Mouse (Mus musculus) liver, adult (tissue): Measurements from ENCODE around the gene Zc3h15.

Source experiments
- GATA4 ChIP-seq: IDR thresholded peaks from 2 replicates; pipeline ENCODE4 v1.6.1; 2014; ENCODE audit warnings: mild to moderate bottlenecking, low read length; ENCODE audit not compliant: insufficient replicate concordance

Gene Zc3h15

DNA sequence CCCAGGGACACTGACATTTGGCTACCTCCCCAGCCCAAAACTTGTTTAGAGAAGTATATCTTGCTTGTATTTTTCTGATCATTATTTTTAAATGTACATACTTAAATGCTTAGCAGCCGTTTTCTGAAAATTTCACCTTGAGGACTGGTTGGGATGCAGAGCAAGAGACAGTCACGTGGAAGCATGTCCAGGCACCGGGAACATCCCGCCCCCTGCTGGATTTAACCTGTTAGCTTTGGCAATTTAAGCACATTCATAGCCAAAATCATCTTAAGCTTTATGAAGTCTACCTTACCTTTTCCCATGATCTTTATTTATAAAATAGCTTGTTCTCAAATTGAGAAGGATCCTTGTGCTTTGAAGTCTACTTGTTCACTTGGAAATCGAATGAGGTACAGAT, 25.8 kb downstream of the Zc3h15 start:
- TF ChIP-seq GATA4: no peak

DNA sequence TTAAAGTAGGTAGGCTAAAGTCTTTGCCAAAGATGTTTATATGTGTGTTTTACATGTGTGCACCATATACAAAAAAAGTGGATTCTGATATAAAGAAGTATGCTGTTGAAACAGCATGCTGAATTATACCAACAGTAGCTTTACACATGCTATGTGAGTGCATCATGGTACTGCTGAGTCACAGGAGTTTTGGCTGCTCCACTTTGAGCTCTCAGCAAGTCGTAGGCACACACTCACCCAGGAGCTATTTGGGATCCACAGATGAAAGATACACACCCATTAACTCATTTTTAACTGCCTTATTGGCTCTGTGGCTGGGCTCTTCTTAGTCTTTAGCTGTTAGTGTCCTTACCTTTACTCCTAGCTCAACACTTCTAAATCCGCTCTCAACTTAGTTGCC, 27.6 kb downstream of the Zc3h15 start:
- no peak for TF ChIP-seq GATA4

DNA sequence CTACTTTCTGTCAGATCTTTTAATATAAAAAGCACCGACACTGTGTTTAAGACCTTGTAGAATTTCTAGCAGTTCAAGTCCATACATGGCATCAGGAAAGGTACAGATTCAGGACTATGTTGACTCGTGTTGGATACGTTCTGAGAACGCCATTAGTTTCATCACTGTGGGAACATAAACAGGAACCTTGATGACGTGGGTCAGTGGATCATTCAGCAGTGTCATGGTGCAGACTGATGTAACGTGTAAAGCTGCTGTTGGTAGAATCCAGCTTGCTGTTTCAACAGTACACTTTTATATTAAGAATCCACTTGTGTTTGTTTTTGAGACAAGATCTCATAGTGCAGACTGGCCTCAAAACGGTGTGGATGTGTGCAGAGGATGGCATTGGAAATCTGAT, 28.8 kb downstream of the Zc3h15 start:
- TF ChIP-seq GATA4: no peak

DNA sequence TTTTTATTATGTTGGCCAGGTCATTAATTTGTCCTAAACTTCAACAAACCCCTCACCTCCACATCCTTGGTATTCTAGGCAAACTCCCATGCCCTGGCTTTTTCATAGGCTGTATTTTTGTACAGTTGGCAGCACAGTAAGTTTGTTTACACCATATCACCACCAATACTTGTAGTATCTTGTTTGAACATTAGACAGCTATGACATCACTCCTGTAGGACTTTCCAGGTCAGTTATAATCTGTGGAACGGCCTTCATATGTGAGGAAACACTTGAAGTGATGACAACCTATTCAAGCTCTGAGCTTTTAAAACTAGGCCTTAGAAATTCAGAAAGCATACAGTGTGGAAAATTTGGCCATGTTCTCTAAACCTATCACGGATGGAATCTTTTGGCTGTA, 29.6 kb downstream of the Zc3h15 start:
- TF ChIP-seq GATA4: no peak

DNA sequence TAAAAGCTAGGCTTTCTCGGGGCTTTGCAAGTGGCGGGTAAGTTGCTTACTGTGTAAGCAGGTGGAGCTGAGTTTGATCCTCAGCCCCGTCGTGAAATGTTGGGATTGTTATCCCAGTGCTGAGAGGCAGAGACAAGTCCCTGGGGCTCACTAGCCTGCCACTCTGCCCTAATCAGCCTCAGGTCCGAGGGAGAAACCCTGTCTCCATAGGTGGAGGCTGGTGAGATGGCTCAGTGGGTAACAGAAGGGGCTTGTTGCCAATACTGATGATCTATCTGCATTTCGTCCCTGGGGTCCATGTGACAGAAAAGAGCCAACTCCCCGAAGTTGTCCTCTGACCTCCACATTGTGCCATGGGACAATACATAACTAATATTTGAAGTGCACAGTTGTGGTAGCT, 30.2 kb downstream of the Zc3h15 start:
- no peak for TF ChIP-seq GATA4

DNA sequence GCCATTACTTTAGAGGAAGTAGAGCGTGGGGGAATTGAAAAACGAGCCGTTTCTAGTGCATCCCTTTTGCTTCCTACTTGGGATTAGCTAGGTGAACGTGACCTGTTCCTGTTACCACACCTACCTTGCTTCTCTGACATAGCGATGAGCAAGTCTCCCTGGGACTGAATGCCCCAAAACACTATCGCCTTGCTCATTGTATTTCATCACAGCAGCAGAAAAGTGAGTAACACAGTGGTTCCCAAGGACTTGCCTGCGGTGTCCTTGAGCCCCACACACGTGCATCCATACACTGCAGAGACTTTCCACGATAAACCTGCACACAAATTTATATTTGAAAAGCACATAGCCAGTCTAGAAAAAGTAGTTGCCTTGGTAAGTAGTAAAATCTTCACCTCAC, 30.7 kb downstream of the Zc3h15 start:
- TF ChIP-seq GATA4: no peak

DNA sequence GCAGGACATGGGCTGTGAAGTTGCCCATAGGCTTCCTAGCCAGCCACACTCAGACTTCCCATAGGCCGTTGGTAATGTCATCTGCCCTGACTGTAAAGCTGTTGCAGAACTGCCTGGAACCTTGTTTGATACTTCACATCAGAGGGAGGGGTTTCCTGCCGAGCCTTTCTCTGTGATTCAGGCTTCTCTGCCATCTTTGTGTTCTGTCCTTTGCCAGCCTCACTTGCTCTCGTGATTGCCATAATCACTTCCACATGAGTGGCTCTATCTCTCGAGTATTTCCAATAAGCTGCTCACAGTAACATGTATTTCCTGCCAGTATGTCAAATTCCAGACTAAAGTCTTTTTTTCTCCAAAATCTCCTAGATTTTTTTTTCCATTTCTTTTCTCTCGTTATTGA, 31.4 kb downstream of the Zc3h15 start:
- TF ChIP-seq GATA4: no peak

DNA sequence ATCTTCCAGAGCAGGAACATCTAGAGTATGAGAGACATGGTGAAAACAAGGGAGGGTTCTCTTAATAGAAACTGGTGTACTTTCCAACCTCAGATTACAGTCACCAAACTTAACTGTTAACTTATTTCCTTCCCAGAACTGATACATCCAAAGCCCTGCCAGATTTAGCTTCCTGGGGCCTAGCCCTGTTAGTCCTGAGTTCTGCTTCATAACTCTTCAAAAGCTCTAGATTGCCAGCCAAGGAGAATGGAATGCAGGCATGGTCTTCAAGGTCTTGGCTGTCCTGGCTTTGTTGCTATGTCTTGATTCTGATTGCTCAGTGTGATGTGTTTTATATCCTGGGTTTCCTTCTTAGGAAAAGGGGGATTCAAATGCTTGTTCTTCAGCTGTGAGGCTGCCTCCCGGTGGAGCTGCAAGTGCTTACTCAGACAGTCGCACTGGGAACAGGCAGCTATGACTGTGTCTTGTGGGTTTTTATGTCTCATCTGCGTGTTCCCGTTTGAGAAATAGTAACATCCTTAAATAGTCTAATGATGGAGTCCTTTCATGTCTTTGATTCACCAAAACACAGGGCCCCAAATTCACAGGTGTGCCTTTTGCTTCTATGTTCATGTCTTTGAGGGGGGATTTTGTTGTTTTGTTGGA, 32.1 kb downstream of the Zc3h15 start:
- TF ChIP-seq GATA4: no peak

DNA sequence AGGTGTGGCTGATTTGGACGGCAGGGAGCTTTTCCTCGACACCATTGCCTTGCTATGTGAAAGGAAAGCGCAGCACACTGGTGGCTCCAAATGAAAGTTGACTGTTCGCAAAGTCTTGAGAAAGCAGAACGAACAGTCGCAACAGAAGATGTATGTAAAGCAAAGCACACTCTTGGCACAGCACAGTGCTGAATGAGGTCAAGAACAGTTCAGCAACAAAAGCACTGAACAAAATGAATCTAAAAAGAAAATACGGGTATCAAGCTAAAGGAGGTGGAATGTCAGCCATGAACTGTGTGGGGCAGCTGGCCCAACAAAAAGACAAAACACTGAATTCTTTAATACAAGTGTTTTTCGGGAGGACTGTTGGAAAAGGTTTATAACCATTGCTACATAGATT, 37.1 kb downstream of the Zc3h15 start:
- TF ChIP-seq GATA4: no peak

DNA sequence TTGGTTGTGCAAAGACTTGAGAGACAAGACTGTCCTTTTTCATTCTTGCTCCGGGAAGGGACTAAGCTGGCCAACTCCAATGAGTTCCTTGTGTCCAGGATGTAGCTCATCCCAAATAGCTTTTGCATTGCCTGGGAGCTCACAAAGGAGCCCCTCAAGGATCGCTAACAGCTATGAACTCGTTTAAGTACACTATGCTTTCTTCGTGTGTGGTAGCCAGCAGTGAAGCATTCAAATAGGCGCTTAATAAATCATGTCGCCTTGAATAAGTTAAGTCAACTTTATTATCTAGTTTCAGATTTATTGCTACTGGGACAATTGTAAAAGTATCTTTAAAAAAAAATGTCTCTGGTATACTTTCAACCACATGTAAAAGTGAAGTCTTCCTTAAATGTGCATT, 37.5 kb downstream of the Zc3h15 start:
- TF ChIP-seq GATA4: no peak

DNA sequence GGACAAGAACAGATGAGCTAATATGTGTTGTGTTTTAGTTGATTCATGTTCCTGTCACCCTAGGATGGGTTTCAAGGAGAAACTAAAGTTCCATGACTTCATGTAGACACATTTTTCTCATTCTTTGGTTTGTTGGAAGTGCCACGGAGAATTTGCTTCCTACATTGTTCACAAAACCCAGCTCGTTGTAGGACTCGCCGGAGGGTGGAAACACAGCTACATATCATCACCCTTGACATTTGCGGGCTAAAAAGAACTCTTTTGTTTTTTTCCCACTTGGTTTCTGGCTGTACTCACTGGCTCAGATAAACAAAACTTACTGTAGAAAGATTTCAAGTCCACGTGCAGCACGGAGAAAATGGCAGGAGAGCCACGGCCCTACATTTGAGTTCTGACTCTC, 38.0 kb downstream of the Zc3h15 start:
- no peak for TF ChIP-seq GATA4

DNA sequence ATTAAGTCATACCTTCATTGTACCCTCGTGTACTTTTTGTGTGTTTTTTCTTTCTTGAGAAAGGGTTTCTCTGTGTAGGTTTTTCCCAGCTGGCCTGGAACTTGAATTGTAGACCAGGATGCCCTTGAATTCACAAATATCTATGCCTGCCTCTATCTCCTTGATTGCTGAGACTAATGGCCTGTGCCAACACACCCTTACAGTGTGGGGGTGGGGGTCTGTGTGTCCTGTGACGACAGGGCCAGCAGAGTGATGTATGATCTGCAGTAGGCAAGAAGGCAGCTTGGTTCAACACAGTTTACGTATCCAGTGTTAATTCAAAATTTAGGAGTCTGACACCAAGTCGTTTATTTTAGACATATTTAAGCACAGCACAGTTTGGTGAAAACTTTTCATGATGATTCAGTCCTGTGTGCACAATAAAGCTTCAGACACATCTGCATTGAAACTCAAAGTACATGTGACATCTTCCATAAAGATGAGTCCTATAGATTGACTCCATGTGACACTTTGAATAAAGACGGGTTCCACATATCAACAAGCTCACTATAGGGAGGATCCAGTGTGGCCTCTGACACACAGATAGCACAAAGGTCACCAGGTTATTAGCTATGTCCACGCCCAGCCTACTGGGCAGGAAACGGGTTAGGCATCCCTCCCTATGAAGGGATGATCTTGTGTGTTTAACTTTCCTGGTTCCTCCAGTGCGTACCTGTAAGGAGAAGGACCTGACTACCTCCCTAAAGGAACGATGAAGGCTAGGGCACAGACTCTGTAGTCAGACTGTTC, 39.7 kb downstream of the Zc3h15 start:
- no peak for TF ChIP-seq GATA4

DNA sequence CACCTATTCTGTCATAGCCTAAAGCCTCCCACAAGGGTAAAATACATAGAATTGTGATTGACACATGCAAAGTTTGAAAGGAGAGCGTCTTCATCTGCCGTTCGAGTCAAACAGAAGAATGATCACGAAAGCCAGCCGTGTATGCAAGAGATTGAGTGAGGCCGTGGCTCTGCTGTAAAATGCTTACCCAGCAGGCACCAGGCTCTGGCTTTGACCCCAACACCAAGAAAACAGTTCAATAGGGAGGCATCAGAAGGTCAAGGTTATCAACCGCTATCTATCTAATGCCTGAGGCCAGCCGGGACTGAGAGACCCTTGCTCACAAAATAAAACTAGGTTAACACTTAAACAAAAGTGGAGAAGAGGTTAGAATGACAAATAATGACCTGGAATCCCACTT, 40.5 kb downstream of the Zc3h15 start:
- no peak for TF ChIP-seq GATA4

DNA sequence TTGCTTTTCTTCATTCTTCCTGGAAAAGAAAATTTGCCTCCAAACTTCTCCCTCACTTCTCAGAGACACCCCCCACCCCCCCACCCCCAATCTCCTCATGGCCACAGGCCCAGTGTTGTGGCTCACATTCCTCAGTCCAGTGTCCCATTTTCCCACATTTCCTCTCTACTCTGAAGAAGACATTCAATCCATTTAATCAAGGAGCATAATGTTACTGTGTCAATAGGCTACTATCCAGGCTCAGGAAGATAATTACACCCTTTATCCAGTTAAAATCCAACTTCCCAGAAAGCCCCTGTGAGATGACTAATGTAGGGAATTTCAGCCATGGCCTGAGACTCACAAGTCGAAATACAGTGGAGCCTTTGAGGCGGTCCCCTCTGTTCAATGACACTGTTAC, 46.1 kb downstream of the Zc3h15 start:
- no peak for TF ChIP-seq GATA4

DNA sequence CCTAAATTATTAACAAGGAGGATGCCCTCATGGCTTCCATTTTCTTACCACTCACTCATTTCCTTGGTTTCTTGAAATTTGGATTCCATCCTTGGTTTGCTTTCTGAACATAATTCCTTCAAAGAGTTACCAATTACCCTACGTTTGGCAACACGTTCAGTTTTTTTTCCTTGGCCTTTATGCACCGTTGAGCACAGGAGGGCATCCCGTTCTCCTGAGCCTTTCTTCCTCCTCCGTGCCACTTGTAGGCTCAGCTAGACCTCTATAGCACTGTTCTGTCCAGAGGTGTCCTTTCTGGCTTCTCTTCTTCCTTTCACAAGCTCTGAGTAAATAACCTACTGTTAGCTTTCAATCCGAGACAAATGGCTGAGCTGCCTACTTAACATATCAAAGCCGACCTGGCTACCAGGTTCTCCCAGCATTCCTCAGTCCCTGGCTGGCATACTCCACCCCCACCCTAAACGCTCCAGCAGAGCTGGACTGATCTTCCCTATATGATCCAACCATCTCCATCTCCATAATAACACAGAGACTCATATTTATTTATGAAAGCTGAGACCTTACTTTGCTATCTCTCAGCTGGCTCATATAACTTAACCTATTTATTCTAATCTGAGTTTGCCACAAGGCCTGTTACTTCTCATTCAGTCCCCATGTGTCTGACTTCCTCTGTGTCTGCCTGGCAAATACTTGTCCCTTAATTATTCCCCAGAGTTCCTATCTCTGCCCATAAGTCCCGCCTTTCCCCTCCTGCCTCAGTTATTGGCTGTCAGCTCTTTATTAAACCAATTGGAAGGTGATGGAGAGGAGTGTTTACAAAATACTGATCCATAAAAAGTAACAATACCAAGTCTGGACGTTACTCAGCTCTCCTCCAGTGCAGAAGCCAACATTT, 48.7 kb downstream of the Zc3h15 start:
- no peak for TF ChIP-seq GATA4

DNA sequence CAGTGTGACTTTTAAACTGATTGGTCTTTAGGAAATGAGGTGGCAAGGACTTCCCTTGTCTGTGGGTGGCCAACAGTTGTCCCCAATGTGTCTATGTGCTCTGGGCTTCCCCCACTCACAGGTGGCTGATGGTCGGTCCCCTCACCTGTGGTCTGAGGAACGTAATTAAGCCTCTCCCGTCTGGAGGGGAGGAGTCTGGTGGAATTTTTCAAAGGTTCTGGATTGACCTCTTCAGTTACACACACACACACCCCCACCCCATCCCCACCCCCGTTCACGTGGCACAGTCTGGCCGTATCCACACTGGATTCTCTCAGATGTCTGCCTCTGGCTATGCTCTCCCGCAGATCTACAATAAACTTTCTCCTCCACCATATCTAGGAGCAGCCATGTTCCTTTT, 49.8 kb downstream of the Zc3h15 start:
- TF ChIP-seq GATA4: no peak
